Mouse (Mus musculus) liver, adult 2 months (tissue): ENCODE measurements around the gene Pomt1.

Experiments used
- CTCF ChIP-seq: fragments of 200-500 bp; IDR thresholded peaks from 2 replicates; pipeline ENCODE4 v1.5.1; 2011; ENCODE audit warnings: low read depth, low read length, control low read depth
- POLR2A ChIP-seq: fragments of 200-500 bp; IDR thresholded peaks from 2 replicates; pipeline ENCODE4 v1.6.1; 2011; ENCODE audit warnings: low read length, control low read depth; ENCODE audit not compliant: insufficient read depth; ENCODE audit errors: extremely low read depth

DNA sequence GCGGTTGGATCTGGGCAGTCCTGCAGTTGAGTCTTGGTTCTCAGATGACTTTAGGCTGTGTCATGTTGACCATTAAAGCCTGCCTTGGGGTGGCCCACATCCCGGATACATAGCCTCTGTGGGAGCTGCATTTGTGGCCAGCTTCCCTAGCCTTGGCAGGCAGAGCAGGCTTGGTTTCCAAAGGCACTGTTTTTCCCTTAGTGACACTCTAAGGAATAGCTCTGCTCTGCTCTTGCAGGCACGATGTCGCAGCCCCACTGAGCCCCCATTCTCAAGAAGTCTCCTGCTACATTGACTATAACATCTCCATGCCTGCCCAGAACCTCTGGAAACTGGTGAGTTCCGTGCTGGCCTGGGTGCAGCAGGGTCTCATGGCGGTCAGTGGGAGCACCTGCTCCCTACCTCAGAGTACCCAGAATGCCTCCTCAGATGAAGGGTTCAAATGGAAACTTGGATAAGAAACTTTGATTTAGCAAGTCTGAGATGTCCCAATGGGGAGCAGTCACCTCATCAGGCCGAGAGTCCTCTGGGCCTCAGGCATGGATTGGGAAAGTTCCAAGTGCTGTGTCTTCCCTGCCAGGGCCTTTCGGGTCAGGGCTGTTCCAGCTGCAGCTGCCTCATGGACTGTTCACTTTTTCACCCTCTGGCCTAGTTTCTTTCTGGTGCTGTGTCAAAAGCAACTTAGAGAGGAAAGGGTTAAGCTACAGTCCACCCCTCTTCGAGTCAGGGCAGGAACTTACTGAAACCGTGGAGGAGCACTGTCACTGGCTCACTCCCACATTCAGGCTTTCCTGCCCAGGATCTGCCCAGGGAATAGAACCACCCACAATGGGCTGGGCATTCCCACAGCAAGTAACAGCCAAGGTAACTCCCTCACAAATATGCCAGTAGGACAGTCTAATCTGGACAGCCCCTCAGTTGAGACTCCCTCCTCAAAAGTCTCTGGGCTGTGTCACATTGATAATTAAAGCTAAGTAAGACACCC, 12.3 kb downstream of the Pomt1 start:
- TF ChIP-seq CTCF (no peak), POLR2A (no peak)
